Mouse (Mus musculus) thymus, adult 2 months (tissue): Measurements from ENCODE around the gene Hes1.

Experiments used
- CTCF ChIP-seq: fragments of 200-500 bp; IDR thresholded peaks from 2 replicates; pipeline ENCODE4 v1.5.1; 2012; ENCODE audit warnings: mild to moderate bottlenecking, control low read depth, low read length, moderate library complexity, borderline replicate concordance; ENCODE audit not compliant: control insufficient read depth, poor library complexity, insufficient read depth; ENCODE audit errors: extremely low read depth
- POLR2A ChIP-seq: fragments of 200-500 bp; IDR thresholded peaks from 2 replicates; pipeline ENCODE4 v1.6.1; 2012; ENCODE audit warnings: mild to moderate bottlenecking, low read length, control low read depth, moderate library complexity; ENCODE audit not compliant: control insufficient read depth, poor library complexity, insufficient read depth; ENCODE audit errors: extremely low read depth

DNA sequence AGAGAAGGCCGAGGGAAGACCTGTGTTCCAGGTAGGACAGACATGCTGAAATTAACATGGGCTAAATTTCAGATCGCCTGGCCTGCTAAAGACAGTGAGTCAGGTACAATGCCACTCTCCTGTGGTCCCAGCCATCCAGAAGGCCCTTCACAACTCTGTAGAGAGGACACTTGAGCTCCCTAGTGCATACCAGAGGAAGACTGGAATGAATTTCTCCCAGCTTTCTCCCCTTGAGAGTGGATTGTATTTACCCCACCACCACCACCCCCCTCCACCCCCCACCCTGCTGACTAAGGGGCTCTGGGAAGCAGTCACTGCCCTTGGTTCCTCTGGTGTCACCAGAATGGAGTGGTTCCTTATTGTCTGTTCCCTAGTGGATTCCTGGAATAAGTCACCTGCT is 24.3 kb upstream of the Hes1 start:
- TF ChIP-seq POLR2A (no peak), CTCF (no peak)
